Mouse (Mus musculus): Measurements from ENCODE around the gene Fam20a. TPM values are rescaled to one million over a fixed set of nuclear protein-coding genes. Genes with fewer than 3 reads are reported as not detected.

Fam20a gene
- polyA plus RNA-seq (2014; fragmentation: Nextera tagmentation; extraction: Ambion mirVana) = 1.3 and 2.9 TPM in 2 replicates

GRCm38 (mm10) chr11:109721781-109722446 is at the start of gene Fam20a:
TSS of gene Fam20a (minus strand) at chr11:109722279.
- Histone ChIP-seq H3K4me2 (ENCODE audit: low read depth, low read length) (peak within 1 kb of the TSS; percentile 95), H3K9me3 (replicated peaks; ENCODE audit: control insufficient read depth, low read length) (no peaks in the 10 kb centered on the region), H3K4me3 (ENCODE audit: low read depth, low read length) (peak within 1 kb of the TSS; percentile 48), H3K27ac (replicated peaks; ENCODE audit: low read depth, low read length) (no peak within 1 kb of the TSS), H3K36me3 (replicated peaks; ENCODE audit: control insufficient read depth, insufficient read depth, low read depth, low read length) (no peaks in the 10 kb centered on the region), H3K9ac (replicated peaks; ENCODE audit: low read length) (peak within 1 kb of the TSS; percentile 53), H3K4me1 (ENCODE audit: control insufficient read depth, insufficient read depth, low read length) (no peaks in the 10 kb centered on the region), H3K27me3 (ENCODE audit: control insufficient read depth, insufficient read depth, low read length) (no peaks in the 10 kb centered on the region)
- WGBS = 2% methylated on average over 30 of the region's 31 CpGs
- peak; percentile 63 for DNase-seq (ENCODE audit: low spot score)
- ATAC-seq (replicated peaks; ENCODE audit: insufficient number of reproducible peaks, low FRiP score, low TSS enrichment, low read depth) = no peak; the same call in 1 of the 2 replicates

DNA sequence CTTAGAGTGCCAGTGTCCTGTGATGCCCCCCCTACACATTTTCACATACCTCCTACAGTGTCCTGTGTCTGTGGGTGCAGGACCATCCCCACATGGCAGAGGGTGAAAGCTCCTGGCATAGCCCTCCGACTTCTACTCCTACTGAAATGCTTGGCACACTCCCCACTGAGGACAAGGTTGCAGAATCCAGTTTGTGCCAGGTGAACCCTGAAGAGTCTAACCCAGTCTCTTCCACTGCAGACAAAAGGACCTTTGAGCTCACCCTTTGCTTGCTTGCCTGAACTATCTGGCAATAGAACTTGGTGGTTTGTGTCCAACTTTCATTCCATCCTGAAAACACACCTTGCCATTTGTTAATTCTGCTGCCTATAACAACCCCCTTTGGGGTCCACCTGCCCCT is 49.3 kb upstream of the Fam20a start:
- ATAC-seq (replicated peaks; ENCODE audit: insufficient number of reproducible peaks, low FRiP score, low TSS enrichment, low read depth) (no peak), DNase-seq (ENCODE audit: low spot score) (no peak)
- Histone ChIP-seq H3K4me1 (ENCODE audit: control insufficient read depth, insufficient read depth, low read length) (no peaks in the 10 kb centered on the region; the same call in 1 of the 2 replicates), H3K36me3 (replicated peaks; ENCODE audit: control insufficient read depth, insufficient read depth, low read depth, low read length) (no peaks in the 10 kb centered on the region), H3K4me2 (ENCODE audit: low read depth, low read length) (no peak overlapping the region), H3K4me3 (ENCODE audit: low read depth, low read length) (no peak overlapping the region), H3K9me3 (replicated peaks; ENCODE audit: control insufficient read depth, low read length) (no peaks in the 10 kb centered on the region), H3K27ac (replicated peaks; ENCODE audit: low read depth, low read length) (no peak overlapping the region), H3K9ac (replicated peaks; ENCODE audit: low read length) (no peak overlapping the region), H3K27me3 (ENCODE audit: control insufficient read depth, insufficient read depth, low read length) (no peaks in the 10 kb centered on the region)
- WGBS = 75% methylated on average over 1 of the region's 1 CpGs

- Histone ChIP-seq H3K27me3 (ENCODE audit: control insufficient read depth, insufficient read depth, low read length) (no peaks in the 10 kb centered on the region), H3K27ac (replicated peaks; ENCODE audit: low read depth, low read length) (no peak overlapping the region), H3K4me3 (ENCODE audit: low read depth, low read length) (no peak overlapping the region), H3K9ac (replicated peaks; ENCODE audit: low read length) (no peak overlapping the region), H3K36me3 (replicated peaks; ENCODE audit: control insufficient read depth, insufficient read depth, low read depth, low read length) (no peaks in the 10 kb centered on the region), H3K4me1 (ENCODE audit: control insufficient read depth, insufficient read depth, low read length) (no peaks in the 10 kb centered on the region; the same call in 1 of the 2 replicates), H3K4me2 (ENCODE audit: low read depth, low read length) (no peak overlapping the region), H3K9me3 (replicated peaks; ENCODE audit: control insufficient read depth, low read length) (no peaks in the 10 kb centered on the region)
- 60% methylated on average over 14 of the region's 14 CpGs for WGBS
- DNase-seq (ENCODE audit: low spot score) (peak; percentile 1), ATAC-seq (replicated peaks; ENCODE audit: insufficient number of reproducible peaks, low FRiP score, low TSS enrichment, low read depth) (no peak)
These were observed 48.1 kb upstream of the Fam20a start for GRCm38 (mm10) chr11:109770185-109770584.

- H3K27ac ChIP-seq (replicated peaks; ENCODE audit: low read depth, low read length) = no peak overlapping the region
- H3K4me1 ChIP-seq (ENCODE audit: control insufficient read depth, insufficient read depth, low read length) = no peaks in the 10 kb centered on the region; the same call in 1 of the 2 replicates
- no peak overlapping the region for H3K4me2 ChIP-seq (ENCODE audit: low read depth, low read length)
- H3K9ac ChIP-seq (replicated peaks; ENCODE audit: low read length) = no peak overlapping the region
- 71% methylated on average over 5 of the region's 5 CpGs for WGBS
- H3K9me3 ChIP-seq (replicated peaks; ENCODE audit: control insufficient read depth, low read length) = no peaks in the 10 kb centered on the region
- DNase-seq (ENCODE audit: low spot score) (no peak), ATAC-seq (replicated peaks; ENCODE audit: insufficient number of reproducible peaks, low FRiP score, low TSS enrichment, low read depth) (no peak)
- H3K36me3 ChIP-seq (replicated peaks; ENCODE audit: control insufficient read depth, insufficient read depth, low read depth, low read length) = no peaks in the 10 kb centered on the region
- H3K27me3 ChIP-seq (ENCODE audit: control insufficient read depth, insufficient read depth, low read length) = no peaks in the 10 kb centered on the region
- H3K4me3 ChIP-seq (ENCODE audit: low read depth, low read length) = no peak overlapping the region
These were observed 47.0 kb upstream of the Fam20a start for GRCm38 (mm10) chr11:109769091-109769490.

DNA sequence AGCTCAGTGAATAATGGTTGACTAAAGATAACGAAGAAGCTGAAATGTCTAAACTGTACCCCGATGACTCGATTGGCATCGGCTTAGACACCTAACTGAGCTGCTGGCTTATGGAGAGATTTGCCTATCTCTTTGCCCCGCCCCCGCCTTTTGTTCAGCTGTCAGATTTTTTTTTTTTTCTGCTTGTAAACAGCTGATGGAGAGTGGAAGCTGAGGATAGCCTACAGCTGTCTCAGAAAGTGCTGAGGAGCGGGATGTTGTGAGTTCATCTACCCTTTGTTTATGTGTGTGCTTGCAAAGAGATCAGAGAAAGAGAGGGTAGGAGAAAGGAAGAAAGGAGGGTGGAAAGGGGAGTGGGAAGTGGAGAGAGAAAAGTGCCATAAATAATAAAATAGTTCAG is 38.0 kb upstream of the Fam20a start:
- no peaks in the 10 kb centered on the region for H3K4me1 ChIP-seq (ENCODE audit: control insufficient read depth, insufficient read depth, low read length)
- H3K9me3 ChIP-seq (replicated peaks; ENCODE audit: control insufficient read depth, low read length) = no peaks in the 10 kb centered on the region
- H3K4me3 ChIP-seq (ENCODE audit: low read depth, low read length) = no peak overlapping the region
- H3K9ac ChIP-seq (replicated peaks; ENCODE audit: low read length) = no peak overlapping the region
- no peak overlapping the region for H3K4me2 ChIP-seq (ENCODE audit: low read depth, low read length)
- no peaks in the 10 kb centered on the region for H3K36me3 ChIP-seq (replicated peaks; ENCODE audit: control insufficient read depth, insufficient read depth, low read depth, low read length)
- ATAC-seq (replicated peaks; ENCODE audit: insufficient number of reproducible peaks, low FRiP score, low TSS enrichment, low read depth) (no peak), DNase-seq (ENCODE audit: low spot score) (no peak)
- 85% methylated on average over 7 of the region's 7 CpGs for WGBS
- no peak overlapping the region for H3K27ac ChIP-seq (replicated peaks; ENCODE audit: low read depth, low read length)
- H3K27me3 ChIP-seq (ENCODE audit: control insufficient read depth, insufficient read depth, low read length) = no peaks in the 10 kb centered on the region

GRCm38 (mm10) chr11:109758616-109759215 is 36.6 kb upstream of the Fam20a start:
- 92% methylated on average over 2 of the region's 2 CpGs for WGBS
- no peak overlapping the region for H3K27ac ChIP-seq (replicated peaks; ENCODE audit: low read depth, low read length)
- no peaks in the 10 kb centered on the region for H3K36me3 ChIP-seq (replicated peaks; ENCODE audit: control insufficient read depth, insufficient read depth, low read depth, low read length)
- no peaks in the 10 kb centered on the region for H3K27me3 ChIP-seq (ENCODE audit: control insufficient read depth, insufficient read depth, low read length)
- ATAC-seq (replicated peaks; ENCODE audit: insufficient number of reproducible peaks, low FRiP score, low TSS enrichment, low read depth) (no peak), DNase-seq (ENCODE audit: low spot score) (no peak)
- no peak overlapping the region for H3K4me3 ChIP-seq (ENCODE audit: low read depth, low read length)
- H3K4me2 ChIP-seq (ENCODE audit: low read depth, low read length) = no peak overlapping the region
- no peak overlapping the region for H3K9ac ChIP-seq (replicated peaks; ENCODE audit: low read length)
- no peaks in the 10 kb centered on the region for H3K4me1 ChIP-seq (ENCODE audit: control insufficient read depth, insufficient read depth, low read length)
- H3K9me3 ChIP-seq (replicated peaks; ENCODE audit: control insufficient read depth, low read length) = no peaks in the 10 kb centered on the region

DNA sequence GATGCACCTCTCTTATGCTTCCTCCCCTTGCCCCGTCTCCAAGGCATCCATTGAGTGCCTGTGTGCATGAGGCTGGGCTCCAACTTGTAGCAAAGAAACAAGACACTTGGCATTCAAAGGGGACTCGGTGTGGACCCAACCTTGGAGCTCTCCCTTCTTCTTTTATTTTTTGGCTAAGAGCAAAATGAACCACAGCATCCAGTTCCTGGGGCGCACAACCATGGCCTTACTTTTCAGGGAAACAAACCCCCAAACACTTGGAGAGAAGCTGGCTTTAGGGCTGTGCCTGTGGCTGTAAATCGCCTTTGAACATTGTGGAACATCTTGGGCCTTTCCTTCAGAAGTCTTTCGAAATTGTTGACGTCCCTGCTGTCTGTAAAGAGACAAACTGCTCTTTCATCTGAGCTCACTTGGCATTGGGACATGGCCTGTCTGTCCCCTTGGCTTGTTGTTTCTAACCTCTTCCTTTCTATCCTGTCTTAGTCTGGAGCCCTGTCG is 32.1 kb upstream of the Fam20a start:
- H3K4me3 ChIP-seq (ENCODE audit: low read depth, low read length) = no peak overlapping the region
- no peak overlapping the region for H3K4me2 ChIP-seq (ENCODE audit: low read depth, low read length)
- H3K4me1 ChIP-seq (ENCODE audit: control insufficient read depth, insufficient read depth, low read length) = no peaks in the 10 kb centered on the region
- no peak for ATAC-seq (replicated peaks; ENCODE audit: insufficient number of reproducible peaks, low FRiP score, low TSS enrichment, low read depth)
- H3K9ac ChIP-seq (replicated peaks; ENCODE audit: low read length) = no peak overlapping the region
- no peak overlapping the region for H3K27ac ChIP-seq (replicated peaks; ENCODE audit: low read depth, low read length)
- H3K27me3 ChIP-seq (ENCODE audit: control insufficient read depth, insufficient read depth, low read length) = no peaks in the 10 kb centered on the region
- DNase-seq (ENCODE audit: low spot score) = no peak
- H3K9me3 ChIP-seq (replicated peaks; ENCODE audit: control insufficient read depth, low read length) = no peaks in the 10 kb centered on the region
- WGBS = 81% methylated on average over 7 of the region's 7 CpGs
- H3K36me3 ChIP-seq (replicated peaks; ENCODE audit: control insufficient read depth, insufficient read depth, low read depth, low read length) = no peaks in the 10 kb centered on the region
